Mouse (Mus musculus) limb, embryonic 11.5 days (tissue): ENCODE measurements around the gene Nwd1. TPM values are rescaled to one million over a fixed set of nuclear protein-coding genes. Genes with fewer than 3 reads are reported as not detected.

Experiments
- ATAC-seq: fragments of 200-750 bp; cut with Nextera tagmentation; 2 replicates; pipeline ENCODE4 v1.8.0; 2017; ENCODE audit warnings: low read depth; ENCODE audit not compliant: insufficient number of reproducible peaks, low FRiP score, low TSS enrichment
- DNase-seq: peaks from one replicate; pipeline ENCODE4 v3.0.0-alpha.2; 2015; ENCODE audit warnings: low spot score
- H3K27ac ChIP-seq: fragments of 300-500 bp; sonication (generic); replicated peaks from 2 replicates; pipeline ENCODE4 v1.5.1; 2014; ENCODE audit warnings: low read depth, mild to moderate bottlenecking, low read length
- H3K27me3 ChIP-seq: fragments of 300-500 bp; sonication (generic); 2 replicates; pipeline ENCODE4 v1.6.1; 2014; ENCODE audit warnings: mild to moderate bottlenecking, low read length, mixed read lengths; ENCODE audit not compliant: control insufficient read depth, insufficient read depth
- H3K36me3 ChIP-seq: fragments of 300-500 bp; sonication (generic); 2 replicates; pipeline ENCODE4 v1.6.1; 2014; ENCODE audit warnings: mild to moderate bottlenecking, low read length, moderate library complexity, mixed read lengths; ENCODE audit not compliant: control insufficient read depth, insufficient read depth
- H3K4me1 ChIP-seq: fragments of 300-500 bp; sonication (generic); 2 replicates; pipeline ENCODE4 v1.6.1; 2014; ENCODE audit warnings: low read length, mixed read lengths; ENCODE audit not compliant: control insufficient read depth, insufficient read depth
- H3K4me2 ChIP-seq: fragments of 300-500 bp; sonication (generic); 2 replicates; pipeline ENCODE4 v1.6.1; 2014; ENCODE audit warnings: low read depth, mild to moderate bottlenecking, moderate library complexity; ENCODE audit not compliant: severe bottlenecking
- H3K4me3 ChIP-seq: fragments of 300-500 bp; sonication (generic); 2 replicates; pipeline ENCODE4 v1.5.1; 2014; ENCODE audit warnings: low read depth, low read length
- H3K9ac ChIP-seq: fragments of 300-500 bp; sonication (generic); 2 replicates; pipeline ENCODE4 v1.6.1; 2014; ENCODE audit warnings: mild to moderate bottlenecking, low read length
- H3K9me3 ChIP-seq: fragments of 300-500 bp; sonication (generic); 2 replicates; pipeline ENCODE4 v1.6.1; 2016; ENCODE audit warnings: low read length; ENCODE audit not compliant: control insufficient read depth
- WGBS: fragments of 180-500 bp; shearing (Covaris S2); extraction: QIAGEN DNeasy Blood & Tissue Kit; methylation state at CpG from one replicate; pipeline ENCODE4 v1.1.7; 2014; 5-methylcytosine and 5-hydroxymethylcytosine counted together
- microRNA-seq: library from miRNA; unstranded; fragments of <30 nt; microRNA quantifications from one replicate; pipeline ENCODE4, GENCODE M21; 2016
- polyA plus RNA-seq: library from polyadenylated mRNA; unstranded; fragments of >200 nt; fragmentation: Nextera tagmentation; extraction: Ambion mirVana; gene quantifications from 2 replicates; pipeline ENCODE4 v1.2.1, GENCODE M21; 2014

Nwd1 gene
- polyA plus RNA-seq, 1 experiment from 2014 or later = 0.03 TPM

- peaks cover 17% of the 10 kb centered on the region for H3K36me3 ChIP-seq
- 82% methylated on average over 3 of the region's 3 CpGs for WGBS
Observed at GRCm38 (mm10) chr8:72760216-72760615, 113.7 kb downstream of the Nwd1 start.

GRCm38 (mm10) chr8:72761322-72762051 lies 115.0 kb downstream of the Nwd1 start, which contains the start of gene F2rl3:
TSS of gene F2rl3 (plus strand) at chr8:72761880.
- ATAC-seq (no peak), DNase-seq (peak; percentile 19)
- H3K36me3 ChIP-seq = peaks cover 10% of the 10 kb centered on the region
- H3K4me2 ChIP-seq = no peak within 1 kb of the TSS
- H3K9ac ChIP-seq = no peak within 1 kb of the TSS
- WGBS = 82% methylated on average over 7 of the region's 7 CpGs
- no peak within 1 kb of the TSS for H3K27ac ChIP-seq
- H3K27me3 ChIP-seq = no peaks in the 10 kb centered on the region
- no peaks in the 10 kb centered on the region for H3K9me3 ChIP-seq
- H3K4me1 ChIP-seq = no peaks in the 10 kb centered on the region
- H3K4me3 ChIP-seq = no peak within 1 kb of the TSS

More at GRCm38 (mm10) chr8:72760216-72760615, 113.7 kb downstream of the Nwd1 start:
- DNase-seq = no peak
- Histone ChIP-seq H3K4me1 (no peaks in the 10 kb centered on the region), H3K9ac (no peak overlapping the region), H3K4me3 (no peak overlapping the region), H3K27ac (no peak overlapping the region), H3K27me3 (no peaks in the 10 kb centered on the region), H3K9me3 (no peaks in the 10 kb centered on the region), H3K4me2 (no peak overlapping the region)
- no peak for ATAC-seq

GRCm38 (mm10) chr8:72762306-72762705 lies 115.8 kb downstream of the Nwd1 start:
- Histone ChIP-seq H3K27me3 (no peaks in the 10 kb centered on the region), H3K36me3 (peaks cover 2% of the 10 kb centered on the region), H3K9ac (no peak overlapping the region), H3K27ac (no peak overlapping the region), H3K9me3 (no peaks in the 10 kb centered on the region), H3K4me3 (no peak overlapping the region), H3K4me1 (no peaks in the 10 kb centered on the region), H3K4me2 (no peak overlapping the region)
- no peak for DNase-seq
- 89% methylated on average over 12 of the region's 12 CpGs for WGBS
- no peak for ATAC-seq

- Histone ChIP-seq H3K9me3 (no peaks in the 10 kb centered on the region), H3K4me3 (no peak overlapping the region), H3K36me3 (no peaks in the 10 kb centered on the region), H3K27ac (no peak overlapping the region), H3K9ac (no peak overlapping the region), H3K27me3 (no peaks in the 10 kb centered on the region), H3K4me1 (no peaks in the 10 kb centered on the region), H3K4me2 (no peak overlapping the region)
- peak; percentile 18 for DNase-seq
- WGBS = 73% methylated on average over 4 of the region's 4 CpGs
- ATAC-seq = no peak
Observed at GRCm38 (mm10) chr8:72765696-72766095, 119.2 kb downstream of the Nwd1 start.

GRCm38 (mm10) chr8:72766777-72767176 lies 120.3 kb downstream of the Nwd1 start:
- H3K4me2 ChIP-seq = no peak overlapping the region
- no peak overlapping the region for H3K27ac ChIP-seq
- H3K36me3 ChIP-seq = no peaks in the 10 kb centered on the region
- H3K27me3 ChIP-seq = no peaks in the 10 kb centered on the region
- H3K9ac ChIP-seq = no peak overlapping the region
- DNase-seq (no peak), ATAC-seq (no peak)
- H3K4me1 ChIP-seq = no peaks in the 10 kb centered on the region
- H3K4me3 ChIP-seq = no peak overlapping the region
- WGBS = 33% methylated on average over 7 of the region's 7 CpGs
- no peaks in the 10 kb centered on the region for H3K9me3 ChIP-seq

Small RNAs within 50 kb of the gene (microRNA-seq; reads per million reads assigned to microRNA genes)
- not detected for gene Gm26237

Other genes with a start within 250 kb of the Nwd1 start
- 82.2 and 83.7 TPM in 2 replicates for gene Eps15l1, start 225.3 kb upstream of the Nwd1 start, polyA plus RNA-seq
- 0.79 and 1.5 TPM in 2 replicates for gene Calr3, start 202.8 kb upstream of the Nwd1 start, polyA plus RNA-seq
- 13.5 and 14.8 TPM in 2 replicates for gene 1700030K09Rik, start 202.8 kb upstream of the Nwd1 start, polyA plus RNA-seq
- gene Cherp, start 171.5 kb upstream of the Nwd1 start, polyA plus RNA-seq = 75.7 and 91.6 TPM in 2 replicates
- gene Slc35e1, start 154.1 kb upstream of the Nwd1 start, polyA plus RNA-seq = 16.9 and 19.2 TPM in 2 replicates
- 14.8 and 16.3 TPM in 2 replicates for gene Med26, start 98.4 kb upstream of the Nwd1 start, polyA plus RNA-seq
- 107 and 110 TPM in 2 replicates for gene Smim7, start 75.6 kb upstream of the Nwd1 start, polyA plus RNA-seq
- gene Tmem38a, start 74.7 kb upstream of the Nwd1 start, polyA plus RNA-seq = 10.3 and 11.2 TPM in 2 replicates
- gene Sin3b, start 76.6 kb downstream of the Nwd1 start, polyA plus RNA-seq = 152 and 155 TPM in 2 replicates
- 1.1 and 1.7 TPM in 2 replicates for gene F2rl3, start 115.2 kb downstream of the Nwd1 start, polyA plus RNA-seq